Mouse (Mus musculus): ENCODE data around the gene H6pd. TPM values are rescaled to one million over a fixed set of nuclear protein-coding genes. Genes with fewer than 3 reads are reported as not detected.
"Not testable (repeated sequence)": the region's sequence is repeated elsewhere in the genome, so short reads cannot be mapped to it uniquely, and the experiment has no call there.

The H6pd gene
- total RNA-seq (2021) = 10 to 100 TPM; 13.7 to 17.0 TPM

DNA sequence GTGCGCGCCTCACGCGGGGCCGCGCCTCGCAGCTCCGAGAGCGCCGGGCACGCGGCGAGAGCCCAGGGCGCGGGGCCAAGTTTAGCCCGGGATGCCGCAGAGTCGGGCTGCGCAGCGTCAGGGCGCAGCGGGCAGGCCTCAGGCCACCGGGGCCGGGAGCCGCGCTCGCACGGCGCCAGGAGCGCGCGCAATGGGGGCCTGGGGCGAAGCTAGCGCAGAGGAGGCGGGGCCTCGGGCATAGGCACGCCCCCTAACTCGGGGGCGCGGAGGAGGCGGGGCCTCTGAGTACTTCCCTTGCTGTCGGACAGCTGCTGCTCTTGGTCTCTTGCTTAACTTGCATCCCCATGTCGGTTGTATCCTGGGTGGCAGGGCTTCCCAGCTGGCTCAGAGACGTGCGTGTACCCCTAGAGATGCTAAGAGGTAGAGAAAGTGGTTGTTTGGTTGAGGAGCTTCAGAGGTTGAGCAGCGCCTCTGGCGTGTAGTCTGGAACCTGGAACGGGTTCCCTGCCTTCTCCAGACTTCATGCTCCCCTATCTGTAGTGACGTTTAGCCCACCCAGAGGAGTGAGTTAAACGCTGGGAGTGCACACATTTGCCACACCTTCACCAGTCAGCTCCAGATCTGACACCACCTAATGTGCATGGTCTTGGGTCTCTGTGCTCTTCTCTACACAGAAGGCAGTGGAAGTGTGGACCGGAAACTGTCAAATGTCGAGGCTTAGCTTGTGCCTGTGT is at the start of gene H6pd:
Gene H6pd, minus strand, starts transcription at position 171 of the 734 bp plus-strand sequence.
- intact Hi-C loops (cut with DNase I) = no loop called here
- DNase-seq (ENCODE audit: extremely low spot score in 1 of 2, low spot score in 2 of 2) = peak; percentile 73 to 93

DNA sequence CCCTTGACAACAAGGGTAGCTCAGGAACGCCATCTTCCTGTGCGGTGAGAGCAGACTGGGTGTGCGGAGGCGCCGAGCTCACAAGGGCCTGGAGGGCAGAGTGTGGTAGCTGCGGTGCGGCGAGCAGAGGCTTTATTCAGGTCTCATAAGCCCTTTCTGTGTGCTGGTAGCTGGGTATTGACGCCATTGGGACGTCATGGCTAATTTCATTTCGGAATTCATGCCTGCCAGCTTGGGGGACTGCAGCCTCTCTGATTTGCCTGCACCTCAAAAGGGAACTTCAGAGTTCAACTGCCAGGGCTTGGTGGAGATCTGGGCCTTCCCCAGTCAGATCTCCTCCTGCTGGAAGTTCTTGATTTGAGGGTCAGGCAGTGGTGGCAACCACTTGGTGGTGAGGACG is 48.9 kb upstream of the H6pd start:
- no peak for DNase-seq (ENCODE audit: extremely low spot score in 1 of 2, low spot score in 2 of 2)
- intact Hi-C loops (cut with DNase I) = no loop called here

DNA sequence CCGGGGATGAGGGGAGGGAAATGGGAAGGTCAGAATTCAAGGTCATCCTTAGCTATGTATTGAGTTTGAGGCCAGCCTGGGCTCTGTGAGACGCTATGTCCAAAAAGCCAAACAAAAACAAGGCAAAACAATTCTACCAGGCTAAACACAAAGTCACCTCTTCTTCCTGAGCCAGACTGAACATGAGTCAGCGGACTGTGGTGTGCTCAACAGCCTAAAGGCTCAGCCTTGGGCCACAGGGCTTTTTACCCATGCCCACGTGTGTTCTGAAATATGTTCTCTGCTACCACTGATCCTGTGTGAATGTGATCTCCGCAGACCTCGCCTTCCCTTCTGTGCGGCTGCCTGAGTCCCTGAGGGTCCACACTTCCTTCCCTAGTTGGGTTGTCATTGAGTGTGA is 47.3 kb upstream of the H6pd start:
- intact Hi-C loops (cut with DNase I) = no loop called here
- DNase-seq (ENCODE audit: extremely low spot score in 1 of 2, low spot score in 2 of 2) = no peak

DNA sequence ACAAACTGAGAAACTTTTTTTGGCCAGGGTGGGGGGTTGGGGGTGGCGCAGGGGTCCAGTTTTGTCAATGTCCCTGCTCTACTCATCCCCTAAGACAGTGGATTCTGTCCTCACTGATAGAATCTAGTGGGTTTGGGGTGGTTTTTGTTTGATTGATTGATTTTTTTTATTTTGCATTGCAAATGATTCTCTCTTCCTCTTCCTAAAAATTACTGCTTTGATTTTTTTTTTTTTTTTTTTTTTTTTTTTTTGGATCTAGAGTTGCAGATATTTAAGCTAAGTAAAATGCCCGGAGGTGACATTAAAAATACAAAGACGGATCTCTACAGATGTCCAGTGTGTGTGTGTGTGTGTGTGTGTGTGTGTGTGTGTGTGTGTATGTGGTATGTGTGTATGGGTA is 43.6 kb upstream of the H6pd start:
- intact Hi-C loops (cut with DNase I) = no loop called here
- DNase-seq (ENCODE audit: extremely low spot score in 1 of 2, low spot score in 2 of 2) = no peak

DNA sequence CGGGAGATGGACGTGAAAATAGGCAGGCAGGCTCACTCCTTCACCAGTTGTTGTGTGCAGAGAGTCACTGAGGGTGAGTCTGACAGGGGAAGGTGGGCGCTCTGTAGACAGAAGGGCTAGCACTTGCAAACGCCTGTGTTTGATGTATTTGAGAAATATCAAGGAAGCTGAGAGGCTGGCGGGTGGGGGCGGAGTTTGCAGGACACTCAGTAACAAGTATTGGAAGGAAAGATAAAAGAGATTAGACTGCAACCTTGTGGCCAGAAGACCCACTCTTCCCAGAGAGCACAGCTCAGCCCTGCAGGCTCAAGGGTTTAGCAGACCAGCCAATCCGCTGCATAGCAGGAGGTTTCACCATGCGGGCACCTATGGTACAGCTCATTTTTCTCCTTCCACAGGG is 42.7 kb upstream of the H6pd start:
- no peak for DNase-seq (ENCODE audit: extremely low spot score in 1 of 2, low spot score in 2 of 2)
- intact Hi-C loops (cut with DNase I) = no loop called here

DNA sequence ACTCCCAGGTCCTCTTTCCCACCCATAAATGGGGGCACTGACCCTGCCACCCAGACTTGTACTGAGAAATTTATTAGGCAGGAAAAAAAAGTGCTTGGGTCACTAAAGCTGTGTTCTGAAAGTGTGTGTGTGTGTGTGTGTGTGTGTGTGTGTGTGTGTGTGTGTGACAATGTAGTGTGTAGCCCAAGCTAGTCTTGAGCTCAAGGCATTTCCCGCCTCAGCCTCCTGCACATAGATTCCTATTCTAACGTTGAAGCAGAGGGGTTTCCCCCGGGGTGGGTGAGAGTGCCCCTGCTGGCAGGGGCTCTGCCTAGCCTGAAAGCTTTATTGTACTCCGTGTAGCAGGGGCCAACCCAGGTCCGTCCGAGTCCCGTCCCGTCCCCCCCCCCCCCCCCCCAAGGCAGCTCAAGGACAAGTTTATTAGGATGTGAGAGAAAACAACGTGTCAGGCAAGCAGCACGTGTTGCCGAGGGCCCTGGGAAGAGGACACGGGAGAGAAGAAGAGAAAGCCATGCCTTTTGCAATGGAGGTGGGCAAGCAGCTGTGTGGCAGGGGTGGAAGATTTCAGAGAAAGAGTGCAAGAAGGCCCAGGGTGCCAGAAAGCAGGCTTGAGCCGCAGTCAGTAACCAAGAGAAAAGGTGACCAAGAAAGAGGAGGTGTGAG is 40.9 kb upstream of the H6pd start:
- intact Hi-C loops (cut with DNase I) = no loop called here
- no peak for DNase-seq (ENCODE audit: extremely low spot score in 1 of 2, low spot score in 2 of 2)

DNA sequence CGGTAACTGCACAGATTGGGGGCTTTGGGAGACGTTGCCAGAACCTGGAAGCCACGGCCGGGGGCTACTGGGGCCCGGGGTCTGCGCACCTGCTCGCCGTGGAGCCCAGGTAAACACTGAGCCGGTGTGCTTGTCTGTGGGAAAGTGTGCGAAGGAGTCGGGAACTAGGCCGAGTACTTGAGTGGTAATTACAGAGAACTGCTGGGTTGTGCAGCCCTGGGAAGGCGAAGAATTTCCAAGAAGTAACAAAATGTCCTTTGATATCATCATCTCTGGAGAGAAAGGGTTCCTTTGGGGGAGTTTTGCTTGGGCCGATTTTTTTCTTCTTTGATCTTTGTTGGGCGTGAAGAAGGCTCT is 40.3 kb upstream of the H6pd start:
- intact Hi-C loops (cut with DNase I) = no loop called here
- DNase-seq (ENCODE audit: extremely low spot score in 1 of 2, low spot score in 2 of 2) = no peak

DNA sequence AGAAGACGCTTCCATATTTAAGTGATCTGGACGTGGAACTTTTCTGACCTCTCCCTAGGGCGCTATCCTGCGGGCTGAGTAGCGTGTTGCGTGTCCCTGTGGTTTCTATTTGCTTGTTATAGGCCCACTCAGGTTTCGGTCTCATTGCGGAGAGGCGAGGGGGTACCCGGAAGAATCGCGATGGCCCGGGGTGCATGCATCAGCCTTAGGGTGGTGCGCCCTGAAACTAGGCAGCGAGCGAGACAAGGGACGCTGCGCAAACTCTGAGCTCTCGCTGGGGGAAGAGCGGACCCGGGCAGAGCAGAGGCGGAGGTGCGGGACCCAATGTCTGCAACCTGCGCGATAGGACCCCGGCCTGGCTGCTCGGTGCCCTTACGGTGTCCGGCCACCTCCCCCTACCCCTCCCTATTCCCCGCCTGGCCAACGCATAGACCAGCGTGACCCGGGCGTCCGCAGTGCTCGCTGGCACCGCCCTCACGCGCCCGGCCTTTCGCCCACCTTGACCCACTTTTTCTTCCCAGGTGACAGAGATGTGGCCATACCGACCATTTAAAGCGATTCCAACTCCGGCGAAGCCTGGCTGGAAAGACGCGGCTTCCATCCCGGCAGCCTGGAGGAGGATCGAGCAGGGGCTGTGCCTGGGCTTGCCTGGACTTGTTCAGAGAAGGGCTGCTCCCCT is 39.8 kb upstream of the H6pd start:
- intact Hi-C loops (cut with DNase I) = no loop called here

DNA sequence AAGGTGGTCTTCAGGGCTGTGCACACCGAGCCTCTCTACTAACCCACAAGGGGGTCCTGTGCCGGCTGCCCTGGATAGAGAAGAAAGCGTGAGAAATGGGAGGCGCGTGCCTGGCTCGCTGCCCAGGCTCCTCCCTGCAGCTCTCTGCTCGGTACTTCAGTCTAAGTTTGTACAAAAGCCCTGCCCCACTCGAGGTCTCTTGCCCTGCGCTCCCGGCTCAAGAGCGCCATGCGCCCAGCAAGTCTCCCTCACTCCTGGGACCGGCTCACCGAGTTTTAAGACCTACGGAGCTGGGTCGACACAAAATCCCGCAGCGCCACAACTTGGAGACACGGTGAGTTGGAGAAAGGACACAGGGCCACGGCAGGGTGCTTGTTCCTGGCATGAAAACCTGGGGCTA is 39.2 kb upstream of the H6pd start:
- intact Hi-C loops (cut with DNase I) = no loop called here
- DNase-seq (ENCODE audit: extremely low spot score in 1 of 2, low spot score in 2 of 2) = peak in 1 of 2 experiments; percentile 61

More for the DNA sequence above, 39.8 kb upstream of the H6pd start:
- no peak for DNase-seq (ENCODE audit: extremely low spot score in 1 of 2, low spot score in 2 of 2)

DNA sequence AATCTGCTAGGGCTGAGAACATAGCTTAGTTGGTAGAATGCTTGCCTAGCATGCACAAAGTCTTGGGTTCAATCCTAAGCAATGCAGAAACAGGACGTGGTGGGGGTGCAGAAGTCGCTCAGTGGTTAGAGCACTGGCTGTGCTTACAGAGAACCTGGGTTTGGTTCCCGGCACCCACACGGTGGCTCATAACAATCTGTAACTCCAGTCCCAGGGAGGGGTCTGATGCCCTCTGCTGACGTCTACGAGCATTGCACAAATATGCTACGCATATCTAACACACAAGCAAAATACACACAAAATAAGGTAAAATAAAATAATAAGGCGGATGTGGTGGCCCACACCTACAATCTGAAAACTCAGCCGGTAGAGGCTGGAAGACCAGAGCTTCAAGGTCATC is 34.8 kb upstream of the H6pd start:
- intact Hi-C loops (cut with DNase I) = no loop called here
- no peak for DNase-seq (ENCODE audit: extremely low spot score in 1 of 2, low spot score in 2 of 2)

DNA sequence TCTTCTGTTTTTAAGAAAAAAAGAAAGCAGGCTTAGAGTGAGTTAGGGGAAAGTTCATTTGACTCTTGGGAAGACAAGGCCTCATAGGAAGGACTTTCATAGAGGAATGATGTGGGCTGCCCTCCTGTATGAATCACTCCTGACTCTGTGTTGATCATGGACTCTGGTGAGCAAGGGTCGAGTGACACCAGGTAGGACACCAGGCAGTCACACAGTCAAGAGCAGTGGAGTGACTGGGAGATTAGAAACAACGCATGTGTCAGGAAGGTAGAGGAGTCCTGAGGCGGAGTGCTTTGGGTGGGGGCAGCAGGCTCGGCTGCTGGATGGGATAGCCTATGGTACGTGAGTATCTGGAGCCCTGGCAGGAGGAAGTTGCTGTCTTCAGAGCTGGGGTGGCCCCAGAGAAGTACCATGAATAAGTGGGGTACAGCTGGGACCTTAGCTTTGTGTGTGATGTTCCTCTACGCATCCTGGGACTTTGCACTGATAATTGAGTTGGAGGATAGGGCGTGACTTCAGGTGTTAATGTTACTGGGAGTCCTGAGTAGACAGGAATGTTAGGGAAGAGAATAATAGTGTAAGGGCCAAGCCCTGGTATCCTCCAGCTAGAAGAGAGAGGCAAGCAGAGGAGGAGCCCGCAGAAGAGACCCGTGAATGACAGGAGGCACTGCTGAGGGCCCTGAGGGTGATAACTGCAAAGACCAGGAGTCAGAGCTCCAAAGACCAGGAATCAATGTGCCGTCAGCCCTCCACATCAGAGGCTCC is 32.7 kb upstream of the H6pd start:
- intact Hi-C loops (cut with DNase I) = no loop called here
- no peak for DNase-seq (ENCODE audit: extremely low spot score in 1 of 2, low spot score in 2 of 2)

DNA sequence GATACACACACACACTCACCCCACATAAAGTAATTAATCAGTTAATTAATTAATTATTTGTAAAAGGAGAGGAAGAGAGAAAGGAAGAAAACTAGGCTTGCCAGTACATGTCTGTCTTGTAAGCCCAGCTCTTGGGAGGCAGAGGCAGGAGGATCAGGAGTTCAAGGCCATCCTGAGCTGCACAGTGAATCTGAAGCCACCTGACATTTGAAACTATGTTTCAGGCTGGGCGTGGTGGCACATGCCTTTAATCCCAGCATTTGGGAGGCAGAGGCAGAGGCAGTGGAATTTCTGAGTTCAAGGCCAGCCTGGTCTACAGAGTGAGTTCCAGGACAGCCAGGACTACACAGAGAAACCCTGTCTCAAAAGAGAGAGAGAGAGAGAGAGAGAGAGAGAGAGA is 32.0 kb upstream of the H6pd start:
- intact Hi-C loops (cut with DNase I) = not testable (repeated sequence)

DNA sequence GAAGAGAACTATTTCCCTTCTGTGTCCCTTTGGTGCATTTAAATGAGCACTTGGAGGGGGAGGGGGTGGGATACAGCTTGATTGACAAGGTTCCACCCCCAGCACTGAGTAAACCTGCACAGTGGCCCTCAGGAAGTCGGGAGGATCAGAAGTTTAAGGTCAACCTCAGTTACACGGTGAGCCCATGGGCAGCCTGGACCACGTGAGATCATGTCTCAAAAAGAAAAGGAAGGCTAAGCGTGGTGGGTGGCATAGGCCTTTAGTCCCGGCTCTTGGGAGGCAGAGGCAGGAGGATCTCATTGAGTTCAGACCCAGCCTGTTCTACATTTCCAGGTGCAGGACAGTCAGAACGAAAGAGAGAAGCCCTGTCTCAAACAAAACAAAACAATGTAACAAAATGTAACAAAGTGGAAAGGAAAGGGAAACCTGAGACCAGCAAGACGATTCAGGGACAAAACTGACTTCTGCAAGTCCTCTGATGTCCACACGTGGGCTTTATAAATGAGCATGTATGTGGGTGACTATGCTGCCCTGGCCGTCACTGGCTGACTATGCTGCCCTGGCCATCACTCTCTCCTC is 31.3 kb upstream of the H6pd start:
- no peak for DNase-seq (ENCODE audit: extremely low spot score in 1 of 2, low spot score in 2 of 2)
- intact Hi-C loops (cut with DNase I) = no loop called here

More for the DNA sequence above, 32.0 kb upstream of the H6pd start:
- DNase-seq (ENCODE audit: extremely low spot score in 1 of 2, low spot score in 2 of 2) = not testable (repeated sequence)

DNA sequence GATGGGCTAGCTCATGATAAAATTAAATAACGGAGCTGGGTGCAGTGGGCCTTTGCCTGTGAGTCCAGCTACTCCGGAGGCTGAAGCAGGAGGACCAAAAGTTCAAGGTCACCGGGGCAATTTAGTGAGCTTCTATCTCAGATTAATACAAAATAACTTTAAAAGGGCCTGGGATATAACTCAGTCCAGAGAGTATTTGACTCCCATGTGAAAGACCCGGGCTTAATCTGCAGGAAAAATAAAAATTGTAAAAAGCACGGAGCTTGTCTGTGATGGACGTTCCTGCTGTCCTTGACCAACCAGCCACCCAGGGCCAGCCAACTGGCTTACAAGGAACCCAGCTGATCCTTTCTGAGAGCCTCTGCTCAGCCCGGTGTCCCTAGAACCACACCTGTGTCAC is 29.7 kb upstream of the H6pd start:
- intact Hi-C loops (cut with DNase I) = loop anchor here (5.0 to 10.0 kb wide), 2 partner anchors 34 to 196 kb away; partner anchors contain the start of gene Eno1

DNA sequence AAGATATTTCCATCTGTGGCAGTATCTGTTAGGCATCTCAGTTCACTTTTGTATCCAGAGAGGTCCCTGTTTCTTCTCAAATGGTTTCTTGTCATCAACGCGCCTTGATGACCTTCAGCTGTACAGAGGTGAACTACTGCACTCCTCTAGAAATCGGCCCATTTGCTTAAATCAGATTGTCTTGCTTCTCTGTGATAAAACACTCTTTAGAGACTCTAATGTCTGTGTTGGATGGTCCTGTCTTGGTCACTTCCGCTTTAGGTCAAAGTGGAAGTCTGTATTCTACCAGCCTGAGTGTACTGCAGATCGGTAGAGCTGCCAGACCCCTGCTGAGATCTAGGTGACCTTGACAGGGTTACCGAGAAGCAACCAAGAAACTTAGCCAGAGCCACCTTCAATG is 27.3 kb upstream of the H6pd start:
- DNase-seq (ENCODE audit: extremely low spot score in 1 of 2, low spot score in 2 of 2) = no peak
- intact Hi-C loops (cut with DNase I) = loop anchor here (5.0 to 10.0 kb wide), 2 partner anchors 36 to 199 kb away; partner anchors contain the start of gene Eno1

More for the DNA sequence above, 29.7 kb upstream of the H6pd start:
- no peak for DNase-seq (ENCODE audit: extremely low spot score in 1 of 2, low spot score in 2 of 2)

DNA sequence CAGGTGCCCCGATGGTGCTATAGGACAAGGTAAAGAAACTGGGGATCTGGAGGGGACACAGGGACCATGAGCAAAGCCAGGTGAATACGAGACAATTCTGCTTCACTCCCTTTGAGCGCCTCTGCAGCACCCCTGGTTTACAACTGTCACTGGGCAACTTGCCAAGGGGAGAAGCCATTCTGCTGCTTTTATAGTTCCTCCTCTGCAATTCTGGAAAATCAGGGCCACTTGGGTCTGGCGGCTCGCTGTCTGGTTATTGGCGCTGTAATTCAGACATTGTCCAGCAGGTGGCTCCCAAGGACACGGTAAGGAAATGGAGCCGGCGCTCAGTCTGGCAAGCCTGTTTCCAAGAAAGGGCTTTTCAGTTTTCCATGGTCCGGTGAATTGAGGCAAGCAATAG is 26.5 kb upstream of the H6pd start:
- intact Hi-C loops (cut with DNase I) = loop anchor here (2.0 to 10.0 kb wide), 3 partner anchors 37 to 200 kb away; partner anchors contain the start of gene Eno1
- peak; percentile 88 for DNase-seq (ENCODE audit: extremely low spot score in 1 of 2, low spot score in 2 of 2)

DNA sequence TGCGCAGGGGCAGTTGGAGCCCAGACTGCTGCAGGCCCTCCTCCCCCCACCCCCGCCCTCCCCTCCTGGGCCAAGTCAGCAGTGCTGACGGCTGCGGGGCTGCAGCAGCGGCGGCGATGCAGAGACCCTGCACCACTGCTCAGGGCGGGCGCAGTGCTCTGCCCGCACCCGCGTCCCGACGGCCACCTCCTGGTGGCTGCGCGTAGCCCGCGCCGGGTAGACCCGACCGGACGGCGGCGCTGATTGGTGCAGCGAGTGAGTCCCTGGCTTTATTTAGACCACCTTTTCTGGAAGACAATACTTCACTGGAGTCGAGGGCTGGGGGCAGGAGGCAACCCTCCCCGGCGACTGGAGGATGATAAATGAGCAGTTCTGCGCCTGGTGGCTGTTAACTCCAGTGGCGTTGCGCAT is 24.4 kb upstream of the H6pd start:
- intact Hi-C loops (cut with DNase I) = loop anchor here (10.0 kb wide), 1 partner anchor 202 kb away; the partner anchor contains the start of gene Eno1
- DNase-seq (ENCODE audit: extremely low spot score in 1 of 2, low spot score in 2 of 2) = no peak

DNA sequence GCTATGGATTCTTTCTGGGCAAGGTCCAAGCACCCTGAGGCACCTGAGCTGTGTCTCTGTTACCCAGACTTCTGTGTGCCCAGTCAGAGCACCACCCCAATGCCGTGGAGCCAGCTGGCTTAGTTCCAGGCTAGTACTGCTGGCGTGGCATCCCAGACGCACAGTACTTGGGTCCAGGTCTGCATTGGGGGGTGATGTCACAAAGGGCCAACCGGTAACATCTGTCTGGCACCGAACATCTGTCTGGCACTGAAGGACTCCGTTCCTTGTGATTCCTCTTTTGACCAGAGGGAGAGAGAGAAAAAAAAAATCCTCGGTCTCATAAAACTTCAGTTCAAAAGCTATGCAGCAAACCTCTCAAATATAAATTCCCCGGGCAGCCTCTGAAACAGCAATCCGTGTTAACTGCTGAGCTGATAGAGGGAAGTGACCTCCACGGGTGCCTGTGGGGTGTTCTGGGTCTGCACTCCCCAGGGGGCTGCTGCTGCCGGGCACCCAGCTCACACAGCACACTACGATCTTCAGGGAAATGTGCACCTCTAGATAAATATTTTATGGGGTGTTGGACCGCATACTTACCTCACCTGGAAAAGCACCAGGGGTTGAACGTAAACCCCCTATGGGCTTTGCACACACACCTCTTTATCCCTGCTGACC is 22.5 kb upstream of the H6pd start:
- intact Hi-C loops (cut with DNase I) = loop anchor here (10.0 kb wide), 1 partner anchor 203 kb away; the partner anchor contains the start of gene Eno1
- DNase-seq (ENCODE audit: extremely low spot score in 1 of 2, low spot score in 2 of 2) = peak in 1 of 2 experiments; percentile 53

Data from left cerebral cortex, postnatal 10 days (tissue).